Mouse (Mus musculus): ENCODE data around the gene Rhbdl2. TPM values are rescaled to one million over a fixed set of nuclear protein-coding genes. Genes with fewer than 3 reads are reported as not detected.

The Rhbdl2 gene
- 2.4 and 5.3 TPM in 2 replicates for polyA plus RNA-seq (2012; rRNA removed)

GRCm38 (mm10) chr4:123787191-123787985, at the start of gene Rhbdl2:
Gene Rhbdl2, plus strand, starts transcription at chr4:123787874.

DNA sequence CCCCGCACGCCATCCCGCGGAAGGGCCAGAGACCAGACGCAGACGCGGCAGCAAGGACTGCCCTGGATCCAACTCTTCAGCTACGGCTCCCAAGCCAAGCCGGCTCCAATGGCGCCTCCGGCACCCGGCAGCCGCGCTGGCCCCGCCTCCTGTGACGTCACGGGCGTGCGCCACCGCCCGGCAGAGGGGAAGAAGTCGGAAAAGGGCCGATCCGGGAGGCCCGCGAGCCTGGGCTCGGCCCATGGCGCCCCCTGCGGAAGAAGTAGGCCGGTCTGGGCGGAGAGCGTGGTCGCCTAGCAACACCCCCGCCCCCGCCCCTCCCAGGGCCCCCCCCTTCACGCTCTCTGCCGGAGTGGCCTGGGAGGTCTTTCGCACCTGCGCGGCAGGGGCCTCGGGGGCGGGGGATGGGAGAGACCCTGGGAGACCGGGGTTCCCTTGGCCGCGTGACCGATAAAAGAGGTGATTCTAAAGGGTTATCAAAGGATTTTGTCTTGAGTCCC, 37.5 kb upstream of the Rhbdl2 start, which contains the start of gene Akirin1:
Akirin1 (minus strand) TSS at position 194 of the 500 bp plus-strand sequence.

GRCm38 (mm10) chr4:123859379-123859778, 71.7 kb downstream of the Rhbdl2 start, which contains the start of gene 4933427I04Rik:
Gene 4933427I04Rik, plus strand, starts transcription at chr4:123859679.

Other genes starting within 250 kb of the Rhbdl2 start
- gene Macf1, start 103.5 kb upstream of the Rhbdl2 start, polyA plus RNA-seq (2012; rRNA removed) = 20.6 and 25.6 TPM in 2 replicates
- gene Ndufs5, start 69.7 kb upstream of the Rhbdl2 start, polyA plus RNA-seq (2012; rRNA removed) = 8.3 and 13.9 TPM in 2 replicates
- 29.0 and 57.6 TPM in 2 replicates for gene Akirin1, start 37.5 kb upstream of the Rhbdl2 start, polyA plus RNA-seq (2012; rRNA removed)
- not detected in 2 replicates for gene 4933427I04Rik, start 71.8 kb downstream of the Rhbdl2 start, polyA plus RNA-seq (2012; rRNA removed)
- 4.1 and 4.3 TPM in 2 replicates for gene Mycbp, start 117.0 kb downstream of the Rhbdl2 start, polyA plus RNA-seq (2012; rRNA removed)
- 13.6 and 15.0 TPM in 2 replicates for gene Rragc, start 129.6 kb downstream of the Rhbdl2 start, polyA plus RNA-seq (2012; rRNA removed)
- gene 4930535I16Rik, start 130.1 kb downstream of the Rhbdl2 start, polyA plus RNA-seq (2012; rRNA removed) = 0.30 TPM in 1 of 2 replicates, not detected in the other